Mouse (Mus musculus): ENCODE data around the gene Gmps. TPM values are rescaled to one million over a fixed set of nuclear protein-coding genes. Genes with fewer than 3 reads are reported as not detected.

Gmps gene
- polyA plus RNA-seq (2015; fragmentation: Nextera tagmentation; extraction: Ambion mirVana): 47.7 and 51.0 TPM in 2 replicates

DNA sequence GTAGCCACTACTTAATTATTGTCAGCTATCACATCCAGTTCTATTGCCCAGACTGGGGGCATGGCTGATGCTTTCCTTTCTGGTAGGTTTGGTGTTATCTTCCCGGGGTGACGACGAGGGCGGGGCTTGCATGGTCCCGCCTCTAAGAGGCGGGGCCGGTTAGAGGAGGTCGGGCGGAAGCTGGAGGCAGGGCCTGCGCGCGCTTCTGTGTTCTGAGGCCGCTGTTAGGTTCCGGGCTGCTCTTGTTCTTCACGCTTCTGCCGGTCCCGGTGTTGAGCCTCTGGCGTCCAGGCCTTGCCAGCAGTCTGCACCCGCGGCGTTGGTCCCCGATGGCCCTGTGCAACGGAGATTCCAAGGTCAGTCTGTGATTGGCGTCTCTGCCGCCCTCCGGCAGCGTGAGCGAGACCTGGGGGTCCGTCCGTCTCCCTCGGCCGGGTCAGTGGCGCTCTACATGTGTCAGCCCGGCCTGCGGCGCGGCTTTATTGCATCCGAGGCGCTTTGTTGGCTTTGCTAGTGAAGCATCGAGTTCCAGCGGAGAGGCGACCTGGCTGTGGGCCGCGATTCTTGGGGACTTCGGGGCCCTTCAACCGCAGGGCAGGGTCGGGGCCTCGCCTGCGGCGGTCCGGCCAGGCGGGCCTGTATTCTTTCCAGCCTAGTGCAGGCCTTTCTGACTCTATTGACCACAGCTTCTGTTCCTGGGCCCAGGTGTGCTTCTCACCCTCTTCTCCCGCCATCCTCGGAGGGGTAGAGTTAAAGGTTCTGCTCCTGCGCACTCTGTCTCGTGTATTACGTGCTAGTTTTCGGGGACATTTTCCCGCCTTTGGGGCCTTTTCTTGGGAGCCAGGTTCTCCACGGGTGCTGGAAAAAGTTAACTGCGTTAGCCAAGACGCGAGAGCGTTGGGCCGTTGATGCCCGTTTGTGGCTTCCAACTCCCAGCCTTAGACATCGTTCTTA, at the start of gene Gmps:
Gmps (plus strand) TSS at position 152 of the 954 bp plus-strand sequence.
- ATAC-seq (ENCODE audit: insufficient number of reproducible peaks, insufficient read depth, low FRiP score, low TSS enrichment, low read depth): peak; percentile 98
- Histone ChIP-seq H3K27ac (peak within 1 kb of the TSS; percentile 92), H3K4me3 (peak within 1 kb of the TSS; percentile 93), H3K4me2 (peak within 1 kb of the TSS; percentile 74), H3K9ac (peak within 1 kb of the TSS; percentile 98), H3K4me1 (peaks cover 18% of the 10 kb centered on the region), H3K27me3 (no peaks in the 10 kb centered on the region), H3K36me3 (peaks cover 12% of the 10 kb centered on the region), H3K9me3 (no peaks in the 10 kb centered on the region)
- WGBS: under 1% methylated on average over 67 of the region's 67 CpGs

DNA sequence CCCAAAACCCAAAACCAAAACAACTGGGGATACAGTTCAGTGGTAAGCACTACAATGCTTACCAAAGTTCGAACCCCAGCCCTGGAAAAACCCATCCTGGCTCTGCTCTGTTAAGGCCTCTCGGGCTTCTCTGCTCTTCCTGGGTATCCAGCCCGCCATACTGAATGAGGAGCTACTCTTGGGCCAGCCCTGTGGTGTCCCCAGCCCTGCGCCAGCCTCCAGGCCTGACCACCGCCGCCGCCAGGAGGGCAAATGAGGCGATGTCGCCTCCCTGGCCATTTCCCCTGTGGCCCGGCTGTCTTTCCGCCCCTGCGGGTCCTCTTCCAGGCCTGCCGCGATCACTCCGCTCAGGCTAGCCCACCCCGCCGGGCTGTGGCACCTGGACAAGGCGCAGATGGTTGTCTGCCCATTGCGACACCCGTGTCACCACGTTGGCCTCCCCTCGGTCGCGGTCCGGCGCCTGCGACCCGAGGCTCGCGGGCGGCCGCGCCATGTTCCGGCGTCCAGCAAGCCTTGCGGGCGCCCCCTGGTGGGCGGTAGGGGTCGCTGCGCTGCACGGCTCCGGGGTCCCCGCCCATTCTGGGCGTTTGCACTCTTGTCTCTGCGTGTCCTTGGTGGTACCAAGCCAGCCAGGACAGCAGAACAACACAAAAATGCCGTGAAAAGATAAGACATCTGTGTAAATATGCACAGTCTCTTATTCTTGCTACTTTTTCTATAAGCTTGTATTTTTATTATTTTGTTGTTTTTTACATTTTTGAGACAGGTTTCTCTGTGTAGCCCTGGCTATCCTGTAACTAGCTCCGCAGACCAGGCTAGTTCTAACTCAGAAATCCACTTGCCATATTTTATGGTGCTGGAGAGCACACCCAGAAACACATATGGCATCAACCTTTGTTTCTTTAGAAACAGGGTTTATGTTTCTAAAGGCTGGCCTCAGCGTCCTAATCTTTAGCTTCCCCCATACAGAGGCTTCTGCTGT, 46.7 kb upstream of the Gmps start, which contains the start of gene E130311K13Rik:
E130311K13Rik (minus strand) TSS at position 595 of the 982 bp plus-strand sequence.
- WGBS: 4% methylated on average over 48 of the region's 48 CpGs

DNA sequence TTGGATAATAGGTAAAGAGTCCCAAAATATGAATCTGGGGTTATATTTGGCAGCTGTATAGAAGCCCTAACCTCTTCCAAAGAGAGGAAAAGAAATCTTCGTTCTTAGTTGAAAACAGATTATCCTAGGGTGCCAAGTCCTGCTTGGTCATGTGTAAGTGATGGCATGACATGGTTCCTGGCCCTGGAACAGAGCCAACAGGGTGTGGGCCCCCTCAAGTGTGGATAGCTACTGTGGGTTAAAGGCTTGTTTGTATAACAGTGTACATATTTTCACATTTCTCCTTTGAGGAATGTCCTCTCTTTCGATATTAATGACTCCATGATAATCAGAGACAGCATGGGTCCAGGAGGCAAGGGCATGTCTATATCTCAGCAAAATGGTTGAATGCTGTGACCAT, 37.0 kb upstream of the Gmps start:
- Histone ChIP-seq H3K27me3 (no peaks in the 10 kb centered on the region), H3K4me3 (no peak overlapping the region), H3K27ac (no peak overlapping the region), H3K4me1 (no peaks in the 10 kb centered on the region), H3K4me2 (no peak overlapping the region), H3K9ac (no peak overlapping the region), H3K9me3 (no peaks in the 10 kb centered on the region), H3K36me3 (0 out of 2 replicates have a peak, but pooled peaks cover 8% of the 10 kb centered on the region)
- WGBS: 87% methylated on average over 2 of the region's 2 CpGs
- no peak for ATAC-seq (ENCODE audit: insufficient number of reproducible peaks, insufficient read depth, low FRiP score, low TSS enrichment, low read depth)

More for the DNA sequence above, 46.7 kb upstream of the Gmps start, which contains the start of gene E130311K13Rik:
- Histone ChIP-seq H3K4me1 (no peaks in the 10 kb centered on the region), H3K27me3 (no peaks in the 10 kb centered on the region), H3K4me3 (peak within 1 kb of the TSS; percentile 78), H3K9me3 (no peaks in the 10 kb centered on the region), H3K9ac (peak within 1 kb of the TSS; percentile 95), H3K36me3 (peaks cover 5% of the 10 kb centered on the region; the same call in 1 of the 2 replicates), H3K4me2 (peak within 1 kb of the TSS; percentile 78), H3K27ac (peak within 1 kb of the TSS; percentile 75)
- peak; percentile 86 for ATAC-seq (ENCODE audit: insufficient number of reproducible peaks, insufficient read depth, low FRiP score, low TSS enrichment, low read depth)

DNA sequence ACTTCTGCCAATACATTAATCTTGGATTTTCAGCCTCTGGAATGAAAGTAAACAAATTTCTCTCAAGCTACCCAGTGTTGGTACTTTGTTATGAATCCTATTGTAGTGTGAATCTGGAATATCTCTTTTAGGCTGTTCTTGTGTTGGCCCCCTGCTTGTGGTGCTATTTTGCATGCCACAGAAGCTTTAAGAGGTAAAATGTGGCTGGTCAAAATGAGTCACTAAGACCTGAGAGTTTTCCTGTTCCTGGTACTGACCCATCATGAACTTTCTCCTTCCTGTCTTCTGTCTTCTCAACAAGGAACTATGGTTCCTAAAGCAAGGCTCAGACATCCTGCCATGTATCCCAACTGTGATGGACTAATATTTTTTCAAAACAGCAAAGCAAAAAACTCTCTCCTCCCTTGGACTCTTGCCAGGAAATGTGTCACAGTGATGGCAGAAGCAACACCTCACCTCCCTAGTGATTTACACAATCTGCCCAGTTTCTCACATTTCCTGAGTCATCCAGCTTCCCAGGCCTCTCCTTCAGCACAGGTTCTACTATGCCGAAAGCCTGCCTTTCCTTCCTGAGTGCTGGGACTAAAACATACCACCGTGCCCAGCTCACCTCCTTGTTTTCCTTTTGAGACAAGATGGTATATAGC, 34.6 kb upstream of the Gmps start:
- H3K4me1 ChIP-seq: no peaks in the 10 kb centered on the region
- no peaks in the 10 kb centered on the region for H3K9me3 ChIP-seq
- H3K27ac ChIP-seq: no peak overlapping the region
- no peak overlapping the region for H3K9ac ChIP-seq
- ATAC-seq (ENCODE audit: insufficient number of reproducible peaks, insufficient read depth, low FRiP score, low TSS enrichment, low read depth): no peak
- no peak overlapping the region for H3K4me3 ChIP-seq
- H3K27me3 ChIP-seq: no peaks in the 10 kb centered on the region
- no peak overlapping the region for H3K4me2 ChIP-seq
- H3K36me3 ChIP-seq: peaks cover 19% of the 10 kb centered on the region
- WGBS: 86% methylated on average over 2 of the region's 2 CpGs

DNA sequence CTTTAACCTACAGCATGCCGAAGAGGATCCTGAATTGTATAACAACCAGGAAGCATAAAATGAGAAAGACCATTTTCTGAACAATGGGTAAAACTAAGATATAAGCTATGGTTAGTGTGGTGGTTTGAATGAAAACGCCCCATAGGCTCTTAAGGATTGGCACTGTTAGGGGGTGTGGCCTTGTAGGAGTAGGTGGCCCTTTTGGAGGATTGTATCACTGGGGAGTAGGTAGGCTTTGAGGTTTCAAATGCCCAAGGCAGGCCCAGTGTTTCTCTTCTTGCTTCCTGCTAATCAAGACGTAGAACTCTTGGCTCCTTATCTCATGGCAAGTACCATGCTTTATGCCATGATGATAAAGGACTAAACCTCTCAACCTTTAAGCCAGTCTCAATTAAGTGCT, 26.1 kb upstream of the Gmps start:
- Histone ChIP-seq H3K4me3 (no peak overlapping the region), H3K27me3 (no peaks in the 10 kb centered on the region), H3K9me3 (no peaks in the 10 kb centered on the region), H3K36me3 (peaks cover 13% of the 10 kb centered on the region), H3K4me2 (no peak overlapping the region), H3K4me1 (no peaks in the 10 kb centered on the region), H3K9ac (no peak overlapping the region), H3K27ac (no peak overlapping the region)
- WGBS: 79% methylated on average over 3 of the region's 3 CpGs
- ATAC-seq (ENCODE audit: insufficient number of reproducible peaks, insufficient read depth, low FRiP score, low TSS enrichment, low read depth): no peak

DNA sequence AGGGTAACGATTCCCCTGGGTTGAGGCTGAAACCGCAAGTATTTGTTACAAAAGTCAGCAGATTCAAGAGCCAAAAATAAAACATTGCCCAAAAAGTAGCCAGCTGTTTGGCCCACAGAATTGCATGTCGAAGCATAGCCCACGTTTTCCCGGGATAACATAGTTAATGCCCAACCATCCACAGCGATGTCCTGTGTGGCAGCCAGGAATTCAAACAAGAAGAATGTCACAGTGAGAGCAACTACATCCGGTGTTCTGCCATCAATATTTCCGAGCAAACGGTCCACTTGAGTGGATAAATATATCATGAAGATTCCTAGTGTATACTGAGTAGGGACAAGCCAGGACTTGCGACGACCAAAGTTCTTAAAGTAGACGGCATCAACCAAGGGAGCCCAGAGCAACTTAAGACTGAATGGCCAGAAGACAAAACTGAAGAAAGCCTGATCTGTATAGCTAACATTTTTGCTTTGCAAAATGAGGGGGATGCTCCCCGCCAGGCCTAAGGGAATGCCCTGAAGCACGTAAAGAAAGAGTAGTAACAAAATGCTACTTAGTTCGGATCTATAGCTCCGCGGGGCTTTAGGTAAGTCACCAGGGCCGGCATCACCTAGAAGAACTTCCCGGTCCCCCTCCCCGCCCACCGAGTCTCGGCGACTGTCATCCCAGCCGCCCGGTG, 12.3 kb upstream of the Gmps start:
- no peak for ATAC-seq (ENCODE audit: insufficient number of reproducible peaks, insufficient read depth, low FRiP score, low TSS enrichment, low read depth)
- peak overlapping the region; percentile 88 for H3K27ac ChIP-seq

DNA sequence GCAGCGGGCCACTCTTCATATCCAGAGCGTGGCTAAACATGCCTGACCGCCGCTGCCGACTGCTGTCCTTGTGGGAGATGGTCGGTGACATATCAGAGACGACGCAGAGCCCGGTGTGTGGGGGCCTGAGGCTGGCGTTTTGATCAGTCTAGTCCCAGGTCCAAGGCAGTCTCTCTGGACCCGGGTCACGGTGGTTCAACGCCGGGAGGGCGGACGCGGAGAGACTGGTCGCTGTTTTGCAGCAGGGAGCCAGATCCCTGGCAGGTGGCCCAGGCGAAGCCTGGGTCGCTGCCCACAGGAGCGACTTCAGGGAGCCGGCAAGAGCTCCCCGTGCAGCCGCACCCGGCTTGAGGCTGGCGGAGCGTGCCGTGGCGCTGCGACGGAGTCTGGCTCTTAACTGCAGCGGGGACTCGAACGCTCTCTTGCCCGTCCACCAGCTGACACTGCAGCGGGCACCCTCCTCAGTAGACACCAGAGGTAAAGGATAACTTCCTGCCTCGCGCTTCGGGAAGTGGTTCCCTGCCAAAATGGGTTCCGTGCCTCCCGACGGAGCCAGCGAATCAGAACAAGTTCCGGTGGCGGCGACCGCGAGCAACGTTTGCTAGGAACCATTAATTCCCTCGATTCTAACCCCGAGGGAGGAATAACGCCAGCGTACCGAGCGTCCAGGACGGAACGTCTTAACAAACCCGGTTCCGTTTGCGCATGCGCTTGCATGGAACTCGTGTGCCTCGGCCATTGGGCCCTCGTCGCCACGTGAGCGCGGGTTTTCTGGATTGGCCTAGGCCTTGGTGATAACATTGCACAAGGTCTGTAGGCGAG, 11.6 kb upstream of the Gmps start, which contains the start of gene Slc33a1:
Slc33a1 (minus strand) TSS at position 669 of the 822 bp plus-strand sequence.
- peak within 1 kb of the TSS; percentile 84 for H3K4me2 ChIP-seq
- WGBS: under 1% methylated on average over 69 of the region's 69 CpGs

More for the DNA sequence above, 12.3 kb upstream of the Gmps start:
- Histone ChIP-seq H3K4me1 (peaks cover 15% of the 10 kb centered on the region), H3K4me2 (peak overlapping the region; percentile 84), H3K4me3 (peak overlapping the region; percentile 91), H3K9me3 (no peaks in the 10 kb centered on the region), H3K36me3 (no peaks in the 10 kb centered on the region), H3K9ac (peak overlapping the region; percentile 87), H3K27me3 (peaks cover 13% of the 10 kb centered on the region; the same call in 1 of the 2 replicates)
- WGBS: 6% methylated on average over 25 of the region's 25 CpGs

DNA sequence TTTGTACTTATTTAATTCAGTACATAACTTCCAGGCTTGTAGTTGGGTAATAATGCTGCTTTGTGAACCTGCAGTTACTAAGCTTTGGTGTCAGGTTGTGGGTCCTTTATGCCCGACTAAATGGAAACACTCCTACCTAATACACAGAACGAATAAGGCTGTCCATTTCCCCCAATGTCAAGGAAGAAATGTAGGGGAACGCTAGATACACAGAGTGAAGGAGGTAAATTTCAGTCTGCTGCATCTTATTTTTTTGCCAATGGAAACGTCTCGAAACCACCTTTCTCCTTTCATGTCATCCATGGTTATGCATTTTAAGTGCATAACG, 11.0 kb upstream of the Gmps start:
- H3K9me3 ChIP-seq: no peaks in the 10 kb centered on the region
- H3K36me3 ChIP-seq: no peaks in the 10 kb centered on the region
- no peak overlapping the region for H3K9ac ChIP-seq
- no peak for ATAC-seq (ENCODE audit: insufficient number of reproducible peaks, insufficient read depth, low FRiP score, low TSS enrichment, low read depth)
- H3K4me3 ChIP-seq: peak overlapping the region; percentile 91
- H3K4me2 ChIP-seq: peak overlapping the region; percentile 84
- H3K4me1 ChIP-seq: peaks cover 15% of the 10 kb centered on the region
- peaks cover 13% of the 10 kb centered on the region; the same call in 1 of the 2 replicates for H3K27me3 ChIP-seq
- H3K27ac ChIP-seq: peak overlapping the region; percentile 88
- WGBS: 78% methylated on average over 6 of the region's 6 CpGs

More for the DNA sequence above, 11.6 kb upstream of the Gmps start, which contains the start of gene Slc33a1:
- Histone ChIP-seq H3K9ac (peak within 1 kb of the TSS; percentile 87), H3K27me3 (peaks cover 13% of the 10 kb centered on the region; the same call in 1 of the 2 replicates), H3K27ac (peak within 1 kb of the TSS; percentile 88), H3K36me3 (no peaks in the 10 kb centered on the region), H3K4me3 (peak within 1 kb of the TSS; percentile 91), H3K9me3 (no peaks in the 10 kb centered on the region), H3K4me1 (peaks cover 15% of the 10 kb centered on the region)
- peak; percentile 95 for ATAC-seq (ENCODE audit: insufficient number of reproducible peaks, insufficient read depth, low FRiP score, low TSS enrichment, low read depth)

DNA sequence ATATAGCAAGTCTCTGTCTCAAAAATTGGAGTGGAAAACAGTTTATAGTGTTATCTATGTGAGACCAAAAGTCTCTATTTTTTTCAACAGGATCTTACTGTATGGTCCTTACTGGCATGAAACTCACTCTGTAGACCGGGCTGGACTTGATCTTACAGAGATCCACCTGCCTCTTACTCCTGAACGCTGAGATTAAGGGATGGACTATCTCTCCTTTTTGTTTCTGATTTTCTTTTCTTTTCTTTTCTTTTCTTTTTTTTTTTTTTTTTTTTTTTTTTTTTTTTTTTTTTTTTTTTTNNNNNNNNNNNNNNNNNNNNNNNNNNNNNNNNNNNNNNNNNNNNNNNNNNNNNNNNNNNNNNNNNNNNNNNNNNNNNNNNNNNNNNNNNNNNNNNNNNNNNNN, 10.0 kb upstream of the Gmps start:
- ATAC-seq (ENCODE audit: insufficient number of reproducible peaks, insufficient read depth, low FRiP score, low TSS enrichment, low read depth): no peak
- H3K36me3 ChIP-seq: no peaks in the 10 kb centered on the region
- peaks cover 15% of the 10 kb centered on the region for H3K4me1 ChIP-seq
- H3K27ac ChIP-seq: no peak overlapping the region
- no peaks in the 10 kb centered on the region for H3K9me3 ChIP-seq
- H3K9ac ChIP-seq: no peak overlapping the region
- H3K4me3 ChIP-seq: no peak overlapping the region
- no peak overlapping the region for H3K4me2 ChIP-seq
- peaks cover 13% of the 10 kb centered on the region; the same call in 1 of the 2 replicates for H3K27me3 ChIP-seq
- WGBS: 70% methylated on average over 2 of the region's 2 CpGs

DNA sequence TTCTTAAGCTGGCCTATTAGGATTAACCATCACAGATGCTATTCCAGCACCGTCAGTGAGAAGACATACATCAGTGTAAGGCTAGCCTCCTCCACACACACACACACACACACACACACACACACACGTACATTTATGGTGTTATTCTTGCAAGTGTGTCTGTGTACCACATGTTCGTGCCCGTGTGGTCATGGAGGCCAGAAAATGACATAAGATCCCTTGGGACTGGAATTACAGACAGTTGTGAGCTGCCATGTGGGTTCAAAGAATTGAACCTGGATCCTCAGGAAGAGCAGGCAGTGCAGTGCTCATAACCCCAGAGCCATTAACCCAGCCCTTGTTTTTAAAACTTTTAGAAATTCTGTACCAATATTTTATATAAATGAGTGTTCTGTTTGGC, 2.0 kb downstream of the Gmps start:
- H3K4me1 ChIP-seq: peaks cover 18% of the 10 kb centered on the region
- no peaks in the 10 kb centered on the region for H3K9me3 ChIP-seq
- H3K4me2 ChIP-seq: 0 out of 2 replicates have a peak overlapping the region, but pooled peaks have one; percentile 74
- H3K36me3 ChIP-seq: peaks cover 25% of the 10 kb centered on the region
- no peak overlapping the region for H3K4me3 ChIP-seq
- H3K9ac ChIP-seq: no peak overlapping the region
- no peak overlapping the region for H3K27ac ChIP-seq
- no peak for ATAC-seq (ENCODE audit: insufficient number of reproducible peaks, insufficient read depth, low FRiP score, low TSS enrichment, low read depth)
- no peaks in the 10 kb centered on the region for H3K27me3 ChIP-seq
- 46% methylated on average over 4 of the region's 4 CpGs for WGBS

Data from embryonic facial prominence, embryonic 13.5 days (tissue).